Mouse (Mus musculus): ENCODE results near the gene Ssxa1. TPM values are rescaled to one million over a fixed set of nuclear protein-coding genes. Genes with fewer than 3 reads are reported as not detected.
"Not testable (repeated sequence)": the region's sequence is repeated elsewhere in the genome, so short reads cannot be mapped to it uniquely, and the experiment has no call there.

Gene Ssxa1
- not detected in 2 replicates for polyA plus RNA-seq (2015; fragmentation: Nextera tagmentation; extraction: Ambion mirVana)

- WGBS, result 70% methylated on average over 4 of the region's 4 CpGs
- Histone ChIP-seq H3K4me2 (ENCODE audit: low read depth, low read length) (no peak within 1 kb of the TSS), H3K4me1 (ENCODE audit: control insufficient read depth, insufficient read depth, low read length) (no peaks in the 10 kb centered on the region), H3K9me3 (replicated peaks; ENCODE audit: control insufficient read depth, low read length) (no peaks in the 10 kb centered on the region), H3K9ac (ENCODE audit: low read length) (no peak within 1 kb of the TSS), H3K36me3 (ENCODE audit: control insufficient read depth, insufficient read depth) (no peaks in the 10 kb centered on the region), H3K27me3 (ENCODE audit: control insufficient read depth, insufficient read depth, low read length) (no peaks in the 10 kb centered on the region), H3K4me3 (ENCODE audit: low read length) (no peak within 1 kb of the TSS), H3K27ac (ENCODE audit: low read length) (no peak within 1 kb of the TSS)
- no peak for ATAC-seq (replicated peaks; ENCODE audit: extremely low read depth, insufficient read depth, low FRiP score)
These were observed at the start of gene Ssxa1 for GRCm38 (mm10) chrX:21115520-21115919. Ssxa1 (plus strand) TSS chrX:21115820.

- Histone ChIP-seq H3K4me1 (ENCODE audit: control insufficient read depth, insufficient read depth, low read length) (no peaks in the 10 kb centered on the region), H3K9me3 (replicated peaks; ENCODE audit: control insufficient read depth, low read length) (no peaks in the 10 kb centered on the region), H3K27me3 (ENCODE audit: control insufficient read depth, insufficient read depth, low read length) (no peaks in the 10 kb centered on the region), H3K4me2 (ENCODE audit: low read depth, low read length) (no peak within 1 kb of the TSS), H3K27ac (ENCODE audit: low read length) (no peak within 1 kb of the TSS), H3K36me3 (ENCODE audit: control insufficient read depth, insufficient read depth) (no peaks in the 10 kb centered on the region), H3K9ac (ENCODE audit: low read length) (no peak within 1 kb of the TSS), H3K4me3 (ENCODE audit: low read length) (no peak within 1 kb of the TSS)
- no peak for ATAC-seq (replicated peaks; ENCODE audit: extremely low read depth, insufficient read depth, low FRiP score)
These were observed 47.5 kb upstream of the Ssxa1 start, which contains the start of gene Spaca5 for GRCm38 (mm10) chrX:21068106-21068505. Spaca5 (plus strand) TSS chrX:21068406.

- peak overlapping the region; percentile 70 for H3K4me2 ChIP-seq (ENCODE audit: low read depth, low read length)
- H3K9me3 ChIP-seq (replicated peaks; ENCODE audit: control insufficient read depth, low read length), result peaks cover 2% of the 10 kb centered on the region; the same call in 1 of the 2 replicates
- H3K4me1 ChIP-seq (ENCODE audit: control insufficient read depth, insufficient read depth, low read length), result no peaks in the 10 kb centered on the region
- peak overlapping the region; percentile 56 for H3K4me3 ChIP-seq (ENCODE audit: low read length)
- peak overlapping the region; percentile 52; the same call in 1 of the 2 replicates for H3K9ac ChIP-seq (ENCODE audit: low read length)
- WGBS, result 35% methylated on average over 6 of the region's 6 CpGs
- 0 out of 2 replicates have a peak, but pooled peaks have one; percentile 6 for ATAC-seq (replicated peaks; ENCODE audit: extremely low read depth, insufficient read depth, low FRiP score)
- H3K27me3 ChIP-seq (ENCODE audit: control insufficient read depth, insufficient read depth, low read length), result no peaks in the 10 kb centered on the region
- no peaks in the 10 kb centered on the region for H3K36me3 ChIP-seq (ENCODE audit: control insufficient read depth, insufficient read depth)
- H3K27ac ChIP-seq (ENCODE audit: low read length), result no peak overlapping the region
These were observed 27.0 kb upstream of the Ssxa1 start for GRCm38 (mm10) chrX:21088645-21088982.

GRCm38 (mm10) chrX:21088983-21089866 lies 26.4 kb upstream of the Ssxa1 start, which contains the start of gene Zfp300:
Zfp300 (minus strand) TSS chrX:21089527.
- 15% methylated on average over 27 of the region's 27 CpGs for WGBS
- H3K27me3 ChIP-seq (ENCODE audit: control insufficient read depth, insufficient read depth, low read length), result no peaks in the 10 kb centered on the region
- peak; percentile 70; the same call in 1 of the 2 replicates for ATAC-seq (replicated peaks; ENCODE audit: extremely low read depth, insufficient read depth, low FRiP score)
- H3K4me3 ChIP-seq (ENCODE audit: low read length), result peak within 1 kb of the TSS; percentile 56
- H3K9ac ChIP-seq (ENCODE audit: low read length), result peak within 1 kb of the TSS; percentile 73
- no peaks in the 10 kb centered on the region for H3K36me3 ChIP-seq (ENCODE audit: control insufficient read depth, insufficient read depth)
- H3K4me2 ChIP-seq (ENCODE audit: low read depth, low read length), result peak within 1 kb of the TSS; percentile 70
- peak within 1 kb of the TSS; percentile 66 for H3K27ac ChIP-seq (ENCODE audit: low read length)
- H3K4me1 ChIP-seq (ENCODE audit: control insufficient read depth, insufficient read depth, low read length), result no peaks in the 10 kb centered on the region
- peaks cover 2% of the 10 kb centered on the region; the same call in 1 of the 2 replicates for H3K9me3 ChIP-seq (replicated peaks; ENCODE audit: control insufficient read depth, low read length)

- H3K4me2 ChIP-seq (ENCODE audit: low read depth, low read length), result peak overlapping the region; percentile 70
- H3K36me3 ChIP-seq (ENCODE audit: control insufficient read depth, insufficient read depth), result no peaks in the 10 kb centered on the region
- no peak for ATAC-seq (replicated peaks; ENCODE audit: extremely low read depth, insufficient read depth, low FRiP score)
- no peaks in the 10 kb centered on the region for H3K4me1 ChIP-seq (ENCODE audit: control insufficient read depth, insufficient read depth, low read length)
- H3K27ac ChIP-seq (ENCODE audit: low read length), result no peak overlapping the region; the same call in 1 of the 2 replicates
- no peak overlapping the region; the same call in 1 of the 2 replicates for H3K9ac ChIP-seq (ENCODE audit: low read length)
- no peaks in the 10 kb centered on the region for H3K27me3 ChIP-seq (ENCODE audit: control insufficient read depth, insufficient read depth, low read length)
- 42% methylated on average over 7 of the region's 7 CpGs for WGBS
- peak overlapping the region; percentile 56 for H3K4me3 ChIP-seq (ENCODE audit: low read length)
- peaks cover 2% of the 10 kb centered on the region; the same call in 1 of the 2 replicates for H3K9me3 ChIP-seq (replicated peaks; ENCODE audit: control insufficient read depth, low read length)
These were observed 25.8 kb upstream of the Ssxa1 start for GRCm38 (mm10) chrX:21089867-21090239.

GRCm38 (mm10) chrX:21146675-21147074 lies 31.1 kb downstream of the Ssxa1 start:
- ATAC-seq (replicated peaks; ENCODE audit: extremely low read depth, insufficient read depth, low FRiP score); H3K9ac ChIP-seq (ENCODE audit: low read length); H3K4me3 ChIP-seq (ENCODE audit: low read length); H3K4me2 ChIP-seq (ENCODE audit: low read depth, low read length); H3K4me1 ChIP-seq (ENCODE audit: control insufficient read depth, insufficient read depth, low read length); H3K9me3 ChIP-seq (replicated peaks; ENCODE audit: control insufficient read depth, low read length); H3K36me3 ChIP-seq (ENCODE audit: control insufficient read depth, insufficient read depth); H3K27ac ChIP-seq (ENCODE audit: low read length); H3K27me3 ChIP-seq (ENCODE audit: control insufficient read depth, insufficient read depth, low read length): not testable (repeated sequence)
- 85% methylated on average over 24 of the region's 25 CpGs for WGBS

Other genes starting within 250 kb of the Ssxa1 start
- 21.7 and 22.0 TPM in 2 replicates for gene Timp1, start 245.7 kb upstream of the Ssxa1 start, polyA plus RNA-seq (2015; fragmentation: Nextera tagmentation; extraction: Ambion mirVana)
- 0.15 and 0.21 TPM in 2 replicates for gene Syn1, start 194.8 kb upstream of the Ssxa1 start, polyA plus RNA-seq (2015; fragmentation: Nextera tagmentation; extraction: Ambion mirVana)
- 4.5 and 5.8 TPM in 2 replicates for gene Cfp, start 184.3 kb upstream of the Ssxa1 start, polyA plus RNA-seq (2015; fragmentation: Nextera tagmentation; extraction: Ambion mirVana)
- 9.3 and 11.0 TPM in 2 replicates for gene Elk1, start 165.2 kb upstream of the Ssxa1 start, polyA plus RNA-seq (2015; fragmentation: Nextera tagmentation; extraction: Ambion mirVana)
- gene Uxt, start 153.8 kb upstream of the Ssxa1 start, polyA plus RNA-seq (2015; fragmentation: Nextera tagmentation; extraction: Ambion mirVana), result 48.8 and 54.5 TPM in 2 replicates
- gene Zfp182, start 53.5 kb upstream of the Ssxa1 start, polyA plus RNA-seq (2015; fragmentation: Nextera tagmentation; extraction: Ambion mirVana), result 3.3 and 4.4 TPM in 2 replicates
- not detected in 2 replicates for gene Spaca5, start 47.4 kb upstream of the Ssxa1 start, polyA plus RNA-seq (2015; fragmentation: Nextera tagmentation; extraction: Ambion mirVana)
- 0.60 and 0.77 TPM in 2 replicates for gene Zfp300, start 26.3 kb upstream of the Ssxa1 start, polyA plus RNA-seq (2015; fragmentation: Nextera tagmentation; extraction: Ambion mirVana)
- not detected in 2 replicates for gene Gm21876, start 59.8 kb downstream of the Ssxa1 start, polyA plus RNA-seq (2015; fragmentation: Nextera tagmentation; extraction: Ambion mirVana)